Mouse (Mus musculus): ENCODE results near the gene Tmbim1.

GRCm38 (mm10) chr1:74318711-74319110 lies 13.3 kb upstream of the Tmbim1 start:
- no peak for TF ChIP-seq EP300 (IDR thresholded peaks at IDR 0.05; ENCODE audit: low read depth)
- no peak for TF ChIP-seq CTCF (IDR thresholded peaks at IDR 0.05; ENCODE audit: low read depth)

All from liver, postnatal 0 days (tissue).